Mouse (Mus musculus) left cerebral cortex, adult 8-10 months (tissue): ENCODE data around the gene Synpo2. TPM values are rescaled to one million over a fixed set of nuclear protein-coding genes. Genes with fewer than 3 reads are reported as not detected.

ENCODE experiments used
- DNase-seq, 2 experiments: peaks; one replicate each; pipeline ENCODE4 v3.0.0; 2022; ENCODE audit warnings: low spot score in 2 of 2
- total RNA-seq, 4 experiments: library from RNA; stranded (reverse); gene quantifications; 2 replicates each; pipeline ENCODE4 v1.2.4; 2022

The Synpo2 gene
- total RNA-seq, 4 experiments from 2014 or later: 4.2 to 8.1 (median 4.5) TPM

DNA sequence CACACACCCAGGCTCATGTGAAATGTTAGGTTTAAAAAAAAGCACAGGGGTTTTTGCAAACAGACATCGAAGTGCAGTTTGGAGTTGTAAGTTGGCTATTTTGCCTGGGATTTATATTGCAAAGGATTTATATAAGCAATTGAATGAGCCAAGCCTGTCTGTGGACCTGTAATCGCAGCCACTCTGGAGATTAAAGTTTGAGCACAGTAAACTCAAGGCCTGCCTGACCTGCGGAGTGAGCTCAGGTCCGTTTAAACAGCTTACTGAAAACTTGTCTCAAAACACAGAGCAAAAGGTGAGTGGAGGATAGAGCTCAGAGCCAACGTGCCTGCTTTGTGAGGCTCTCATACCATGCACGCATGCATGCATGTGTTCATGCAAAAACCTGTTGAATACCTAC is 30.9 kb downstream of the Synpo2 start:
- no peak for DNase-seq

DNA sequence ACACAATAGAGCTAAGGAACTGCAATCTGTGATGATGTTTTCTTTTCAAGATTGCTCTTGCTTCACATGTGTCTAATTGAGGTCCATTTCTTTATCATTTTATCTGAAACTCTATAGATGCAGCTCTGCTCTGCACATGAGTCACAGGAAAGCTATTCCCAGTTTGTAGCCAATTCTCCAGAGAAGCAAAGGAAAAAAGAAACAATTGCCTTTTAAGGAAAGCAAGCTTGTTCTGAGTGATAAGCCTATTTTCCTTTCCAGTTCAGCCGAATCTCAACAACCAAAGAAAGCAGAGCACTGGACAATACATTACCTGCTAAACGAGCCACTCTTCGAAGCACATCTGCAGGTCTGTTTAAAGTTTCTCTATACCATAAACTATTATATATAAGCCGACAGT is 31.3 kb downstream of the Synpo2 start:
- no peak for DNase-seq

DNA sequence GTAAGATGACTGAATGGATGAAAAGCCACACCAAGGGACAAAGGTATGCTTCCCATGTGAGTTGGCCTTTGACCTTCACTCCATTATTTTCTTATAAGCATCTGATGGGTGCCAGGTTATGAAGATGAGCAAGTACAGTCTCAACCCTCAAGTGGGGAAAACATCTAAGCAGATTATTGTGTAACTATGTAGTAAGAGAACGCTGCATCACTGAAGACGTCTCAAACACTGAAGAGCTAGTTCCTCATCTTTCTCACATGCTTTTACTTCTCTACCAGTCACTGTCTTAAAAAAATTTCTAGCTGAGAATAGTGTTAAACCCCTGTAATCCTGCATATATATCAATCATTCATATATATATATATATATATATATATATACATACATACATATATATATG is 34.2 kb downstream of the Synpo2 start:
- no peak for DNase-seq

DNA sequence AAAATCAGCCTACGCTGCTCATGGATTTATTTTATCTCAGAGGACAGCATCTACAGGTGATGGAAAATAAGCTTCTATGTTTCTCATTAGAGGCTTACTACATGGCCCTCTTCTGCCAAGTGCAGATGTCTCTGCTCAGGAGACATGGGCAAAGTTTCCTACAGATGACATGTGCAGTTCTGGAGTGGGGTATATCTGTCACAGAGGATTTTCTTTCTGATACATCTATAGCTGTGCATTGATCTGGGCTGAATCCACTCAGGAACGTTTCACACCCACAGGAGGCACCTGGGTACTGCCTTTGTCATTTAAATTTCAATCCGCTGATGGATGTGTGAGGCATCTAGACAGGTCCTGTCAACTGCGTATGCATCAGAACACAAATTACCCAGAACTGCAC is 42.2 kb downstream of the Synpo2 start:
- DNase-seq: no peak

DNA sequence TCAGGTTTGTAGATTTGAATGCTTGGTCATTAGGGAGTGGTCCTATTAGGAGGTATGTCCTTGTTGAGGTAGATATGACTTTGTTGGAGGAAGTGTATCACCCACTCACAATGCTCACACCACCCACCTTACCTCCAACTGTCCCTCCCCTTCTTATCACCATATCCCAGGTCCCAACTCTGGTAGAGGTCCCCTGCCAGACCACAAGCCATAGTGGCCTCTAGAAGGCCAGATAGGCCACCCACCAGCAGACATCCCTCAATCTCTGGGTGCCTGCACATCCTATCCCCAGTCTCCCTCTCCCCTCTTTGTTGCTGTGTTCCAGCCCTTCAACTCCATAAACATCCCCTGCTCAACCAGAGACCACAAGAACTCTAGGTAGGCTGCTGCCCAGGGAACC is 44.3 kb downstream of the Synpo2 start:
- DNase-seq: no peak

DNA sequence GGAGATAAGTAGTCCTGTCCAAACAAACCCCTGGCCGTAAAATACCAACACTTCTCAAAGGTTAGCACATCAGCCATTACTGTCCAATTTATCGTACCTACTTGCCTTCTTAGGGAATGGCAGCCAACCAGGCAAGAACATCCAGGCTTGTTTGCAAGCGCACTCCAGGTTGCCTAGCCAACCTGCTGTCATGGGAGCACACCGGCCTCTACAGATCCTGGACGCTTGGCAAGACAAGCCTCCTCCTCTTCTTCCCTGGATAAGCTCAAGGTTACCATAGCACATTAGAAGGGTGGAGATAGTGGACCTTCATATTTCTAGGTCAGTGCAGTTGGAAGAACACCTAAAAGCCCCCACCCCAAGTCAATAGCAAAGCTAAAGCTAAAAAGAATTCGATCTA is 45.6 kb downstream of the Synpo2 start:
- DNase-seq: no peak

DNA sequence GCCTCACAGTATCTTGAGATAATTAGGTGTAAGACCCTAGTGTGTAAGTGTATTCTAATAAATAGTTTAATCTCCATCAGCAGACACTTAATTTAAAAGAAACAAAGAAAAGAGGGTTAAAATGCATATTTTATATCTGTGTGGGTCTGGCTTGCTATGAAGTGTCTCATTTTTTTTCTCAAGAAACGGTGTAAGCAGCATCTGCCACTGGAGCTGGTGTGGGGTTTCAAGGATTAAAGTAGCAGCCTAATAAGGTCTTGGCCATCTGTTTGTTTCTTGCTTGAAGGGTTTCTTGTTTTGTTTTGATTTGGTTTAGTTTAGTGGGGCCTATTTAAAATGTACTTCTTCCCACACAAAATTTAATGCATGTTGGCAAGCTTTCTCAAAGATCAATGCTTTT is 46.1 kb downstream of the Synpo2 start:
- DNase-seq: no peak

DNA sequence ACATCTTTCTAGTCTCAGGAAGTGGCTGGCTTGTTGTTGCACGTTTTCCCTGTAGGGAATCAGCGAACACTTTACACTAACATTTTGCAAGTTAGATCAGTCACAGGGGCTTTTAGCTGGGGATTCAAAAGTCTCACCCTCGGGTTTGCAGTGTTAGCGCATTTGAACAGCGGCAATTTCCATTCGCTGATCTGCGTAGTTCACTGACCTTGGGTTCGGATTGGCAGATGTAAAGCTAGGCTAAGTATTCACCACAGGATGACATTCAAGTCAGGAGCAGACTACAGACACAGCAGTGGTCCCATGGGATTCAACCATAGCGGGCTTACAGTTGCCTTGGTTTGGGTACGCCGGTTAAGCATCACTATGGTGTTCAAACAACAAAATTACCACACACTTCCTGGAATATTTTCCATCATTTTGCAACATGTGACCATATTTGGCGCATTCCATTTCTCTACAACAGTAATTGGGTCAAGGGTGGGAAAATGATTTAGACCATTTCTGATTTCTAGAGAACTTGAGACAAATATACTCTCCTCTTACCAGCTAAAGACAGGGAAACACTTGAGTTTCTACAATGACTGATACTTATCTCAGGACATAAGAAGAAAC is 47.2 kb downstream of the Synpo2 start:
- DNase-seq: no peak

DNA sequence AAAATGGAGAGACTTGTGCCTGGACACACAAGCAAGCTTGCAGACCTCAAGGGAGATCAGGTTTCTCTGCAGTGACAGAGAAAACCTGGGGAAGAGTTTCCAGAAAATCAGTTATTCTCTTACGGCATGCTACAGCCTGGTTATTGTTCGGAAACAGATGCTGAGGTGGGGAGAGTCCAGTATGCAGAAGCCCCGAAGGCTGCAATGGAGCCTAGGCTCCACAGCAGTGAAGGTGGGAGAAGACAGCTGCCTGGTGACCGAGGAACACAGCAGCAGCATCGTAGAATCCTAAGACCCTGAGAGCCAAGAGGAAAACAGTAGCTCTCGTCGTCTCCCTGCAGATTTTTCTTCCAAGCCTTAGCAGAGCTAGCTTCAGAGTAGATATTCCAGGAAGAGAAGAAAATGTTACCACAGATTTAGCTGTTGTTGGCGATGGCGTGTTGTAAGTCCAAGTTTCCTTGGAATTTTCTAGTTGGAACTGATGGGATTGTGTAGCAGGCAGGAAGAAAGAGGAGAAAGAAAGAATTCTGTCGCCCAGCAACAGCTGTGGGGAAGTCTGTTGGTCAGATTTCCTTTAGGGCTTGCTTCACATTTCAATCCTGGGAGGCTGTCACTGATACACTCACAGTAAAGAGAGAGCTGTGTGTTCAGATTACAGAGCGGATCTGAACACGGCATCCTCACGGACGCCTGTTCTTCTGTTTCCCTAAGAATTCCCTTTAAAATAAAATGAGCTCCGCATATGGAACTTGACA is 48.4 kb downstream of the Synpo2 start:
- no peak for DNase-seq

DNA sequence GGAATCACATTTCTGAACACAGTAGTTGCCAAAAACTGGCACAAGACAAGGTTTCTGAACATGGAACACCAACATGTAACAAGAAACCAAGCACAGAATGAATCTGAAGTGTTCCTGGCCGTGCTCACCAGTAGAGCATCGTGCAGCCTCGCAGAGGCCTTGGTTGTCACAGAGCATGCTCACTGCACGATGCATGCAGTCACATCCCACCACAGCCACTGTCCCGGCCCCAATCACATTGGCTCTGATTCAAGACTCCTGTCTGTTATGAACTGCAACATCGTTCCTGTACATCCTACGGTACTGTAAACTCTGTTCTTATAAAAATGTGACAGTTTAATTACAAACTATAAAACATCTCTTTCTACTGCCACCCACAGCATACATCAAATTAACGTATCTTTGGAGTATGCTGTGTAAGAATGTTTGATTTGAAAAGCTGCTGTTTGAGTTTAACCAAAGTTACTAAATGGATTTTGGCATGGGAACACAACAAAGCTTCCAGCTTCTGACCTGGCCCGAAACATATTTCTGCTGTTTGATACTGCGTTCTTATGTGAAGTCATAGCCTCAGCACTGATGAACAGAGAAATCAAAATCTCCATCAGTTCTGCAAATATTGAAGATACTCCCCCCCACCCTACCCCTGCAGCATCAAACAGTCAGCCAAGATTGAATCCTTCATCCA is 50.6 kb downstream of the Synpo2 start:
- no peak for DNase-seq

DNA sequence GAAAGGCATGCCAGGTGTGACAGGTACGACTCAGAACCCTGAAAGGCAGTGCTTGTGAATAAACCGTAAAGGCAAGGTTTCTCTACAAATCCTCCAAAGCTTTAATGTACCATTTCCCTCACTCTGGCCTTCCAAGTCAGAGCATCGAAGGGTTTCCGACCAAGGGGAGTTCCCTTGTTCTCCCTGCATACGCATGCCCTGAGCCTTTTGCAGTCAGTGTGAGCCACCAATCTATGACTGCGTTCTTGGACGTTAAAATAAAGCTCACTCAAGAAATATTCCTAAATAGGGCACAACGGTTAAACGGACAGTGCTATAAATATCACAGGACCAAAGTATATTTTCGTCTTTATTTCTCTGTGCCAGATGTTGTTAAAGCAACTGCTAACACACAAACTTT is 51.7 kb downstream of the Synpo2 start:
- no peak for DNase-seq

DNA sequence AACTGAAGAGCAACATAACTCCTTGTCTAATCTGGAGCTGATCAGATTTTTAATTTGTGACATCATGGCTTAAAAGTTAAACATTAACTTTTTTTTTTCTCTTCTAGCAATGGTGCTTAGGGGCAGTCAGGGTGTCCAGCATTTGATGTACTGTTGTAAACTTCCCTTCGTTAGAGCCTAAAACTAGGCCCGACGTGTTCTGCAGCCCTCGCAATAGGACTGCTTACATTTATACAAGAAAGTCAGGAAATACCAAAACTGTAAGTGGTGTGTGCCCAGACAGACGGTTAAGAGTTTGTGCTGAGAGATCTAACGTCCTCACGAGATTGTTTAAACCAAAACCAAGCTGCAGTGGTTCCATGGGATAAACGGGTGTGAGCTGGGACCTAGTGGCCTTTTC is 56.4 kb downstream of the Synpo2 start:
- no peak for DNase-seq

DNA sequence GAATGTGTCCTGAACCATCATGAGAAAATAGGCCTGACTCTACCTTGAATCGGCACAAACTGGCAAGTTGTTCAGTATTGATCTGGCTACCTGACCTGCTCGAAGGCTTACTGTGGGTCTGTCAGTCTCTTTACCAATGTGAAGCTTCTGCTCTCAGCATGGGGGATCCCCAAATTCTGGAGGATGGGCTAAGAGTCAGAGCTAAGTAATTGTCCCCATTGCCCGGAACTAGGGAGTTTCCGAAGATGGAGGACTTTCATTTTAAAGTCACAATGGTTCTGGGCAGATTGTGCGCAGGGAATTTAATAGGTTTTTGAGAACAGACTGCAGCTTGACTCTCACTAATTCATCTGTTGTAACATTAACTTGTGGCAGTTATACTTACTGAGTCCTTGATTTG is 56.9 kb downstream of the Synpo2 start:
- DNase-seq: no peak

DNA sequence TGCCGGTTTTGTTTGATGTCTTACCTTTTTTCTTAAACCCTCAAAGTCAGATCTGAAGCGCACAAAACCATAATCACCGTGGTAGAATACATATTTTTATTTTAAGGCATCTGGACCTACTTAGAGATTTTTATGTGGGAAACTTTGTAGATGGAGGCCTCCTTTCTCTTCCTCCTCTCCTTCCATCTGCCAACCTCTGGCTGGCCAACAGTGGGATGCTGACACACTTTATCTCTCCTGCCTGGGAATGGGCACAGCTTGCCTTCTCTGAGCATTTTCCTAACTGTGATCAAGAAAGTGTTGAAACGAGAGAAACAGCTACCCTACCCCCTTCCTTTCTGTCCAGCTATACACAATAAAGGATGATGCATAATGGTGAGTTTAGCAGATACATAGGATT is 57.5 kb downstream of the Synpo2 start:
- DNase-seq: no peak

DNA sequence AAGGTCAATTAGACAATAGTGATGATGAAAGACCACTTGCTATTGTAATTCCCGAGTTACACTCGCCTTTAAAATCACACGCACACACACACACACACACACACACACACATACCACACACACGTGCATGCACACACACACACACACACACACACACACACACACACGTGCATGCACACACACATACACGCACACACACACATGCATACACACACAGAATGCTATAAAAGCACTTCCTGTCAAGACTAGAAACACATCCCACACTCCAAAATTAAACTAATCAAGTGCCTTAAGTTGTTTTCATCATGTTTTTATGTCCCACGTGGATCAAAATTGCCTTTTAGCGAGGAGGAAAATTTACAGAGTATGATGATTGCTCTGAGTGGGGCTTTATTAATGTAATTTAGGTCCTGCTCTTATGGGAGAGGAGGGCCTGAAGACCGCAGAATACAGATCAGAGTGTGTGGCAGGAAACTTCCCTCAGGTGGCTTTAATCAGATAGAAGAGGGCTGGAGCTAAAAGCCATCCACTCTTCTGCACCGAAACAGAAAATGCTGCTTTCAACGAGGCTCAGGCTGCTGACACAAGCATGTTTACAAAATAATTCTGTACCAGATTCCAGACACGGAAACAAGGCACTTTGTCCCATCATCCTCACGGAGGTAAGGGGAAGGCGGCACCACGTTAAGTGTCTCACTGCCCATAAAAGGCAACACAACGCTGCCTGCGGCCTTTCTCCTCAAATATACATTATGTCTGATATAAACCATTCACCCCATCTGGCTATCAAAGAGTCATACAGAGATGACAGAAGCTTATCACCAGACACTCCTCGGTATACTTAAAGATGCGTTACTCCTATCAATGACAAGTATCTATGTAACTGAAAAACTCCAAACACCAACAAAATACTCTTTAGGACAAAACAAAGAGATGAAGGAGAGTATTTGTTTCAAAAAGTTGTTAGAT is 59.3 kb downstream of the Synpo2 start:
- DNase-seq: no peak

DNA sequence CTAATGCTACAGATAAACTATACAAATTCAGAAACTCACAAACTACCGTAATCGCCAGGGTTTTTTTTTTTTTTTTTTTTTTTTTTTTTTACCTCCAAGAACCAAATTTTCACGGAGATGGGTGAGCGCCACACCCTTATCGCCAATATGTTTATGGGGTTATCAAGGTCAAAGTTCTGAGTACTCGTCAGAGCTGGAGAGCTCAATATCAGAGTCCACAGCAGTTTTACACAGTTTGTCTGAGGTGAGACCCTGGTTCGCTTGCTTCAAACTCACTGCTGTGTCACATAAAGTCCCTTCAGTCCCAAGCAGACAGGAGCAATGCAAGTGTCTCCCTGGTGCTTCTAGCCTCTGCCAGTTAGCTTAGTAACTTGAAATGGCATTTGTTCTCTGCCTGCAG is 60.8 kb downstream of the Synpo2 start:
- DNase-seq: no peak

DNA sequence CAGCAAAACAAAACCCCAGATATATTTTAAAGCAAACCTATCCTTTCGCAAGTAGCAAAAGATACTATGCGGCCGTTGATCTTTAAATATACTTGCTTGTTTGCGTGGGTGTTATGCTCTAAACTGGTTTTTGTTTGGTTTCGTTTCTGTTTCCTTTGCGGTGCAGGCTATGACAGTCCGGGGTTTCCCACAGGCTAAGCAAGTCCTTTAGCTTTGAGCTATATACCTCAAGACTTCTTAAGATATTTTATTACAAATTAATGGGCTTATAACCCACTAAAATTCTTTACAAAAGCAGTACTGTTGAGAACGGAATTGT is 61.6 kb downstream of the Synpo2 start:
- DNase-seq: no peak

DNA sequence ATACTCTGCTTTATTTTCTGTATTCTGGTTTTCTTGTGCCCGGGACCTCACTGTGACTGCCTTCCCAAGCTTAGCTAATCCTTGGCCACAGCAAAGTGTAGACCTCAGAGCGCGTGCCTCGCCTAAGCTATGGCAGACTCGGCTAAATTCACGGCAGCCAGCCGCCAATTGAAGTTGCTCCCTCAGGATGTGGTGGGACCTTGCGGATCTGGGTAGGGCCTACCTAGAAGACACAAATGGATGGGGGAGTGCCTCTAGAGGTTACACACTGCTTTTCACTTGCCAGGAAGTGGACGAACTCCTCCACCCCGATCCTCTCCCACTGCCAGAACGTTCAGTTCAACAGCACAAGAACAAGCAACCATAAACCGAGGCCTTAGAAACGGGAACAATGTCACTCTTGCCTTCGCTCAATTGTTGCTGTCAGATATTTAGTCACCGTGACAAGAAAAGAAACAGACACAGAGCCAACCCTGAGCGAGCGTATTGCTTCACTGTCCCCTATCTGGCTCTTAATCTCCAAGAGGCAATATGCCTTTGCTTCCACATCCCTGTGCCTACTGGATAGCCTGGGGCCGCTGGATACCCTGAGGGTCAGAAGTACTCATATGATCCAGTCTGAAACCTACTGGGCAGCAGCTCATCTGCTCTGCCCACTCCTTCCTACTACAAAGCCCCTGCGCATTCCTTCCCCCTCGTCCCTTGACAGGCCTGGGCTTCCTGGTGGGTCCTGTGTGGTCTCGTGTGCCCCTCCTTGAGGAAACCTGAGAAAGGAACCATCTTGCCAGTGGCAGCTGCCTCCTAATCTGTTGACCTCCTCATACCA is 62.2 kb downstream of the Synpo2 start:
- no peak for DNase-seq

DNA sequence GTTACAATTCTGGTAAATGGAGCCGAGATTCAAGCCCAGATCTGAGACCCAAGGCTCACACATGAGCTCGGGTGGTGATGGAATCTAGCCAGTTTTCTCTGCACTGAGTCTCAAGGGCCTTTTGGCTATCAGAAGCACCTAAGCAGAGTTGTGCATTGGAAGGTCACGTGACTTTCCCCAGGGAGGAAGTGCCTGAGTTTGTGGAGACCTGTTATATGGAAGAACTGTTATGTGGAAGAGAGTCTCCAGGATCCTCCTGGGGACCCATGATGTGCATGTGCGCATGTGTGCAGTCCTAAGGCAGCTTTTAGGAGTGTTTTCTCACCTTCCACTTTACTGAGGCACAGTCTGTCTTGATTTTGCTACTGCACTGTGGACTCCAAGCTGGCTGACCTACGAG is 63.8 kb downstream of the Synpo2 start:
- DNase-seq: no peak

DNA sequence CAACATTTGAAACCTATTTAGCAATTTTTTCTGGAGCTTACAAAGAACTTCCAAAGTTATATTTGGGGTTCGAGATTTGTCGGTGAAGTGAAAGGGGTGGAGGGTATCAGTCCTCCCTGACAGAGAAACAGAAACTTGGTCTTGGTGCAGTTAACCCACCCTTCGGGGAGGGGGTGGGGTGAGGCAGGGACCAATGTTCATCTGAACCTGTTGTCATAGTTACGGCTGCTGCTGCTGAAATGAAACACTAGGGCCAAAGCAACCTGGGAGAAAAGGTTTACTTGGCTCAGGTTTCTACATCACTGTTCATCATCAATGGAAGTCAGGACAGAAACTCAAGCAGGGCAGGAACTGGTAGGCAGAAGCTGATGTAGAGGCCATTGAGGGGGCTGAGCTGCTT is 66.6 kb downstream of the Synpo2 start:
- no peak for DNase-seq

DNA sequence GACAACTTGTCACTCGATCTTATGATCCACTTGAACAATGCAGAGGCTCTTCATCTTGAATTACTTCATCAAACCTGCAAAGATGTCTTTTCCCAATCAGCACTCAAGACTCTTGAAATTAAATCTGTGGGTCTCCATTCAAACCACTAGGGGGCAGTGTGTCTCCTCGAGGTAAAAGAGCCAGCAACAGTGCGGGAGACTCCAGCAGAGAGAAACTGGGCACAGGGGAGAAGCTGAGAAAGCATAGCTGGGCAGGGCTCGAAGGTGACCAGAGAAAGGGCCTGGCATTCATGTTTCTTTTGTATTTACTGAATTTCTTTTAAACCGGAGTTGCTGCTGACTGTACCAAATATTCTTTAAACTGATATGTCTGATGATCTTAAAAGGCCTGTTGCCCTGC is 67.1 kb downstream of the Synpo2 start:
- peak in 1 of 2 experiments; percentile 16 for DNase-seq
